Mouse (Mus musculus): Measurements from ENCODE around the gene Plekhm1. TPM values are rescaled to one million over a fixed set of nuclear protein-coding genes. Genes with fewer than 3 reads are reported as not detected.

Gene Plekhm1
- polyA plus RNA-seq, 1 experiment from 2014 or later: 6.1 TPM

DNA sequence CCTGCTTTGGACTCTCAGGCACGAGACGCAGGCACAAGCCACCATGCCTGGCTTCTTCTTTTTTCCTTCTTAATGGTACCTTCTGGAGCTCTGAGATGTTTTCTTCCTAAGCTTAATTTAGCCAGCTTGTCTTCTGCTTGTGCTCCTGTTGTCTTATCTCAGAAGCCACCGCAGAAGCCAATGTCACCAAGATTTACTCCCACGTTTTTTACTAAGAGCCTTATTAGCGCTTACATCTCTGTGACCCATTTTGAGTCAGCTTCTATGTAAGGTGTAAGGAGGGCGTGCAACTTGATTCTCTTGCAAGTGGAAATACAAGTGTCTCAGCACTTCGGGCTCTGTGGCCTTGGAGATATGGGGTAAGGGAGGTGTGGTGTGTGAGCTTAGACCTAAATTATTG, 31.0 kb downstream of the Plekhm1 start:
- H3K4me1 ChIP-seq (ENCODE audit: control insufficient read depth, insufficient read depth, low read length): no peaks in the 10 kb centered on the region
- H3K36me3 ChIP-seq (ENCODE audit: control insufficient read depth, insufficient read depth, low read length): peaks cover 4% of the 10 kb centered on the region
- no peaks in the 10 kb centered on the region for H3K9me3 ChIP-seq (ENCODE audit: control insufficient read depth, low read length)
- H3K27me3 ChIP-seq (replicated peaks; ENCODE audit: control insufficient read depth, insufficient read depth, low read length): no peaks in the 10 kb centered on the region
- H3K4me2 ChIP-seq (ENCODE audit: low read depth, low read length): no peak overlapping the region
- peak overlapping the region; percentile 34; the same call in 1 of the 2 replicates for H3K27ac ChIP-seq (ENCODE audit: low read length)
- H3K9ac ChIP-seq (ENCODE audit: low read depth, low read length): no peak overlapping the region
- ATAC-seq: no peak
- WGBS: 85% methylated on average over 7 of the region's 7 CpGs
- H3K4me3 ChIP-seq (ENCODE audit: low read length): no peak overlapping the region

DNA sequence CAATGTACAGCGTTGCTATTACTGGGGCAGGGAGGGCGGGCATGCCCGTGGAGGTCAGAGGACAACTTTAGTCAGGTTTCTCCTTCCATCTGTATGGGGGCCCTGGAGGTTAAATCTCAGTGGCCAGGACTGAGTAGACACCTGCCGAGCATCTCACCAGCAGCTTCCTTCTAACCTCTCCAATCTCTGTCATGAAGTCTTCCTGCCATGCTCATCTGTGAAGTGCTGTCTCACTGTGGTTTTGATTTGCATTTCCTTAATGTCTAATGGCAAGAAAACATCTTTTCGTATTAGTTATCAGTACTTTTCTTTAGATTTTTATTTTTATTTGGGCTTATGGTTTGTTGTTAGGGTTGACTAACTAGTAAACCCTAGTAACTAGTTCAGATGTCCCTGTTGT, 32.0 kb downstream of the Plekhm1 start:
- Histone ChIP-seq H3K27me3 (replicated peaks; ENCODE audit: control insufficient read depth, insufficient read depth, low read length) (no peaks in the 10 kb centered on the region), H3K9me3 (ENCODE audit: control insufficient read depth, low read length) (no peaks in the 10 kb centered on the region), H3K4me2 (ENCODE audit: low read depth, low read length) (no peak overlapping the region), H3K4me1 (ENCODE audit: control insufficient read depth, insufficient read depth, low read length) (no peaks in the 10 kb centered on the region), H3K36me3 (ENCODE audit: control insufficient read depth, insufficient read depth, low read length) (peaks cover 4% of the 10 kb centered on the region), H3K27ac (ENCODE audit: low read length) (no peak overlapping the region), H3K9ac (ENCODE audit: low read depth, low read length) (no peak overlapping the region), H3K4me3 (ENCODE audit: low read length) (no peak overlapping the region)
- WGBS: 88% methylated on average over 5 of the region's 5 CpGs
- no peak for ATAC-seq

DNA sequence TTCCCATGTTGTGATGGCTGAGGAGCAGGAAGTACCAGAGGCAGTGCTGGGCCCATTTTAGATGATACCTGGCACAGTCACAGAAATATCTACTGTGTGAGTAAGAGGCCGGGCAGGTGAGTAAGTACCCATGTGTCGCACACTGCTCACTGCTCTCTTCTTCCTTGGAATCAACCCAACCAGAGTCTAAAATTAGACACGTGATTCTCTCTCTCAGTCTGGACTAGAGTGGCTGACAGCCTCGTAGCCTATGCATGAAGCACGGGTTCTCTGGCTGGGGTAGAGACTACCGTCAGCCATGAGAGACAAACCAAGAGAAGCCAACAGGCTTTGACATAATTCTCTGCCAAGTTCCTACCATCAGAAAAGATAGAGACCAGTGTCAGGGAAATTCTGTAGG, 34.1 kb downstream of the Plekhm1 start:
- 88% methylated on average over 6 of the region's 6 CpGs for WGBS
- Histone ChIP-seq H3K4me2 (ENCODE audit: low read depth, low read length) (no peak overlapping the region), H3K36me3 (ENCODE audit: control insufficient read depth, insufficient read depth, low read length) (peaks cover 11% of the 10 kb centered on the region), H3K27me3 (replicated peaks; ENCODE audit: control insufficient read depth, insufficient read depth, low read length) (no peaks in the 10 kb centered on the region), H3K27ac (ENCODE audit: low read length) (no peak overlapping the region), H3K4me3 (ENCODE audit: low read length) (no peak overlapping the region), H3K4me1 (ENCODE audit: control insufficient read depth, insufficient read depth, low read length) (no peaks in the 10 kb centered on the region), H3K9ac (ENCODE audit: low read depth, low read length) (no peak overlapping the region), H3K9me3 (ENCODE audit: control insufficient read depth, low read length) (no peaks in the 10 kb centered on the region)
- ATAC-seq: no peak

DNA sequence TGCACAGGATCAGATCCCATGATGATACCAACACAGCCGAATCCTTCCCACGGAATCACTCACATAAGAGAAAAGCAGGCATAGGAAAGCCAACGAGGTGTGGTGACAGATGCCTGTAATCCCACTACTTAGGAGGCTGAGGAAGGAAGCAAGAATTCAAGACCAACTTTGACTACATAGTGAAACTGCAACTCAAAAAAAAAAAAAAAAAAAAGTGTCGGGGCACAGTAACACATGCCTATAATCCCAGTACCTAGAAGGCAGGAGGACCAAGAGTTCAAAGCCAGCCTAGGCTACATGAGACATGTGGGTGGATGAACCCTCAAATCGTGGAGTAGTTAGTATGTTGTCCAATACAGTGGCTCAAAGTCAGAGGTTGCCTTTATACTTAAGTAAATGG, 36.7 kb downstream of the Plekhm1 start:
- H3K27me3 ChIP-seq (replicated peaks; ENCODE audit: control insufficient read depth, insufficient read depth, low read length): no peaks in the 10 kb centered on the region
- no peak overlapping the region for H3K27ac ChIP-seq (ENCODE audit: low read length)
- H3K4me2 ChIP-seq (ENCODE audit: low read depth, low read length): no peak overlapping the region
- peaks cover 4% of the 10 kb centered on the region; the same call in 1 of the 2 replicates for H3K4me1 ChIP-seq (ENCODE audit: control insufficient read depth, insufficient read depth, low read length)
- H3K9me3 ChIP-seq (ENCODE audit: control insufficient read depth, low read length): no peaks in the 10 kb centered on the region
- WGBS: 80% methylated on average over 5 of the region's 5 CpGs
- no peak overlapping the region for H3K4me3 ChIP-seq (ENCODE audit: low read length)
- no peak overlapping the region for H3K9ac ChIP-seq (ENCODE audit: low read depth, low read length)
- peaks cover 11% of the 10 kb centered on the region for H3K36me3 ChIP-seq (ENCODE audit: control insufficient read depth, insufficient read depth, low read length)
- ATAC-seq: no peak

DNA sequence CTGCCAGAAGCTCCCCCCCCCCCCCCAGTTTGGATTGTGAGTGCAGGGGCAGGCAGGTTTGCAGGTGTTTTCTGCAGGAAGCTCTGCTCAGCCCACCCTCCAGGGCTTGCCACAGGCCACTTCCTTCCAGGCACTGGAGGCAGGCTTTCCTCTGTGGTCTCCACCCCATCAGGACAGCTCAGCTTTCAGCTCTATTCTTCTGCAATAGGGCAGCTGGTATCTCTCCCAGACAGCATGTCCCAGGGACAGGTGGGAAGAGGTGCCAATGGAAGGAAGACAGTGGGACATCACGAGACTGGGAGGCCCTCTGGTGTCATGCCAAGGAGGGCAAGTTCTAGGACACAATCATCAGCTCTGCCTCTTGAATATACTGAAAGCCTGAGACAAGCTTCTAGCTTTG, 37.2 kb downstream of the Plekhm1 start:
- no peaks in the 10 kb centered on the region for H3K9me3 ChIP-seq (ENCODE audit: control insufficient read depth, low read length)
- ATAC-seq: no peak
- WGBS: 68% methylated on average over 1 of the region's 1 CpGs
- no peak overlapping the region for H3K9ac ChIP-seq (ENCODE audit: low read depth, low read length)
- no peak overlapping the region for H3K27ac ChIP-seq (ENCODE audit: low read length)
- no peaks in the 10 kb centered on the region for H3K27me3 ChIP-seq (replicated peaks; ENCODE audit: control insufficient read depth, insufficient read depth, low read length)
- peaks cover 4% of the 10 kb centered on the region; the same call in 1 of the 2 replicates for H3K4me1 ChIP-seq (ENCODE audit: control insufficient read depth, insufficient read depth, low read length)
- no peak overlapping the region for H3K4me3 ChIP-seq (ENCODE audit: low read length)
- H3K36me3 ChIP-seq (ENCODE audit: control insufficient read depth, insufficient read depth, low read length): peaks cover 11% of the 10 kb centered on the region
- no peak overlapping the region for H3K4me2 ChIP-seq (ENCODE audit: low read depth, low read length)

DNA sequence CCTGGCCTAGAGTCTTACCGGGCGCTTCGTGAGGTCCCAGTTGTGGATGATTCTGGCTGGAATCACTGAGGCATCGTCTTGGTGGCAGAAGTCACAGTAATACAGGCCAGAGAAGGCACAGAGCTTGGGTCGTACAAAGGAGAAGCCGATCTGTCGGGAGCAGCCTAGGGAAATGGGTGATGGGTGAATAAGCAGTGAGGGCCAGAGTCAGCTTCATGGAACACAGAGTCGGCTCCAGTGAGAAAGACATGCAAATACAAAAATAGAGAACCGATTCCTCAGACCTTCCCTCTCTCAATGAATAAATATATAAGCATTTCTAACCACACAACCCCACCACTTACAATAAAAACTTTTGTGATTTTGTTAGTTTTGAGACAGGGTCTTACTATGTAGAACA, 38.6 kb downstream of the Plekhm1 start:
- WGBS: 90% methylated on average over 9 of the region's 9 CpGs

DNA sequence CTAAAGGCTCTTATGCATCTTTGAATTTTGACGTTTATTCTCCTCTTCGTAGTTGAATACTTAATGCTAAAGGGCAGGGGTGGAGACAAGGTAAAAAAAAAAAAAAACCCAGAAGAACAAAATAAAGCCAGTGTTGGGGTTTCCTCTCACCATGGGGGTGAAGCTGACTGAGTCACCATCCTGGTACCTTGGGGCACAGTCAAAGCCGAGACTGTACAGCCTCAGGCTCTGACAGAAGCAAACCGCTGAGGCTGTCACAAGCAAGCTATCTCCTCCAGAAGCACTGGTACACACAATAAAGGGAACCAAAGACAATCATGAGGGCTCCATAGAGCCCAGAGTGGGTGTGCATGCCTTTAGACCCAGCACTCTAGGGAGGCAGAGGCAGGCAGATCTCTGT, 39.9 kb downstream of the Plekhm1 start:
- peaks cover 6% of the 10 kb centered on the region; the same call in 1 of the 2 replicates for H3K36me3 ChIP-seq (ENCODE audit: control insufficient read depth, insufficient read depth, low read length)
- no peaks in the 10 kb centered on the region for H3K27me3 ChIP-seq (replicated peaks; ENCODE audit: control insufficient read depth, insufficient read depth, low read length)
- H3K4me2 ChIP-seq (ENCODE audit: low read depth, low read length): no peak overlapping the region
- no peak for ATAC-seq
- H3K9ac ChIP-seq (ENCODE audit: low read depth, low read length): no peak overlapping the region
- no peaks in the 10 kb centered on the region for H3K9me3 ChIP-seq (ENCODE audit: control insufficient read depth, low read length)
- 86% methylated on average over 4 of the region's 4 CpGs for WGBS
- no peak overlapping the region for H3K27ac ChIP-seq (ENCODE audit: low read length)
- H3K4me1 ChIP-seq (ENCODE audit: control insufficient read depth, insufficient read depth, low read length): peaks cover 4% of the 10 kb centered on the region; the same call in 1 of the 2 replicates
- H3K4me3 ChIP-seq (ENCODE audit: low read length): no peak overlapping the region

More for the DNA sequence above, 38.6 kb downstream of the Plekhm1 start:
- Histone ChIP-seq H3K9ac (ENCODE audit: low read depth, low read length) (no peak overlapping the region), H3K9me3 (ENCODE audit: control insufficient read depth, low read length) (no peaks in the 10 kb centered on the region), H3K4me2 (ENCODE audit: low read depth, low read length) (no peak overlapping the region), H3K27me3 (replicated peaks; ENCODE audit: control insufficient read depth, insufficient read depth, low read length) (no peaks in the 10 kb centered on the region), H3K36me3 (ENCODE audit: control insufficient read depth, insufficient read depth, low read length) (peaks cover 6% of the 10 kb centered on the region; the same call in 1 of the 2 replicates), H3K4me1 (ENCODE audit: control insufficient read depth, insufficient read depth, low read length) (peaks cover 4% of the 10 kb centered on the region; the same call in 1 of the 2 replicates), H3K27ac (ENCODE audit: low read length) (no peak overlapping the region), H3K4me3 (ENCODE audit: low read length) (no peak overlapping the region)
- no peak for ATAC-seq

DNA sequence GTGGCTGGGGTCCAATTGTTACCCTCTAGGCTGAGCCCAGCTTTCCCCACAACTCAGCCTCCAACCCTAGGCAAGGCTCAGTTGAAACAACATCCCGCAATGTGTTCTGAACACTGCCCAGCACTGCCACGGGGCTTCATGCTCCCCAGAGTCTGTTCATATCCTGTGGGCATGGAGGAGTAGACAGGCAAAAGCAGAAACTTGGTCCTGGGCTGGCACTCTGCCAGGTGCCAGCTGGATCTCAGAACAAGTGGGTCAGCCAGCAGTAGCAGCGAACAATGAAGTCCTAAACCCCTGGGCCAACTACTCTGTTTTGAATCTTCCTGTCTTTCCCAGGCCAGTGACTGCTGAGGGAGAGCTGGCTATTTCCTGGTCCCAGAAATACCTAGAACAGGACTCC, 40.4 kb downstream of the Plekhm1 start:
- peaks cover 6% of the 10 kb centered on the region; the same call in 1 of the 2 replicates for H3K36me3 ChIP-seq (ENCODE audit: control insufficient read depth, insufficient read depth, low read length)
- H3K9me3 ChIP-seq (ENCODE audit: control insufficient read depth, low read length): no peaks in the 10 kb centered on the region
- H3K27ac ChIP-seq (ENCODE audit: low read length): peak overlapping the region; percentile 17; the same call in 1 of the 2 replicates
- no peak overlapping the region for H3K4me3 ChIP-seq (ENCODE audit: low read length)
- no peak overlapping the region for H3K9ac ChIP-seq (ENCODE audit: low read depth, low read length)
- H3K4me2 ChIP-seq (ENCODE audit: low read depth, low read length): no peak overlapping the region
- no peaks in the 10 kb centered on the region for H3K27me3 ChIP-seq (replicated peaks; ENCODE audit: control insufficient read depth, insufficient read depth, low read length)
- H3K4me1 ChIP-seq (ENCODE audit: control insufficient read depth, insufficient read depth, low read length): peaks cover 4% of the 10 kb centered on the region; the same call in 1 of the 2 replicates
- no peak for ATAC-seq
- 83% methylated on average over 3 of the region's 3 CpGs for WGBS

DNA sequence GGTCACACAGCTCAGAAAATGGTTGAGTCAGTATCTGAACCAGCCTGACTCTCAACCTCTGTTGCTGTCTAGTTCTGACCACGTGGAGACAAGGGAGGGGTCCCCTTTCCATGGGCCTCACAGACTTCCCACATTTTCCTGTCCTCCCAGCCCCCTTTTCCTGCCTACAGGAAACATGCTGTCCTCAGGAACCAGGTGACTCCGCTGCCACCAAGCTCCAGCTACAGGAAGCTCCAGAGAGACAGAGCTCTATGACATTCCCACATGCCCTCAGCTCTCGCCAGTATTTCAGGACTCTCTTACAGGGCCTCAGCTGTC, 41.3 kb downstream of the Plekhm1 start:
- peak; percentile 61 for ATAC-seq
- Histone ChIP-seq H3K36me3 (ENCODE audit: control insufficient read depth, insufficient read depth, low read length) (peaks cover 6% of the 10 kb centered on the region; the same call in 1 of the 2 replicates), H3K27me3 (replicated peaks; ENCODE audit: control insufficient read depth, insufficient read depth, low read length) (no peaks in the 10 kb centered on the region), H3K4me2 (ENCODE audit: low read depth, low read length) (no peak overlapping the region), H3K27ac (ENCODE audit: low read length) (peak overlapping the region; percentile 17; the same call in 1 of the 2 replicates), H3K9me3 (ENCODE audit: control insufficient read depth, low read length) (no peaks in the 10 kb centered on the region), H3K9ac (ENCODE audit: low read depth, low read length) (0 out of 2 replicates have a peak overlapping the region, but pooled peaks have one; percentile 16), H3K4me1 (ENCODE audit: control insufficient read depth, insufficient read depth, low read length) (peaks cover 4% of the 10 kb centered on the region; the same call in 1 of the 2 replicates), H3K4me3 (ENCODE audit: low read length) (no peak overlapping the region)
- 68% methylated on average over 3 of the region's 3 CpGs for WGBS

Data from intestine, embryonic 16.5 days (tissue).